ENCODE assay signal across 9 mouse cellular contexts in the genomic region with DNA sequence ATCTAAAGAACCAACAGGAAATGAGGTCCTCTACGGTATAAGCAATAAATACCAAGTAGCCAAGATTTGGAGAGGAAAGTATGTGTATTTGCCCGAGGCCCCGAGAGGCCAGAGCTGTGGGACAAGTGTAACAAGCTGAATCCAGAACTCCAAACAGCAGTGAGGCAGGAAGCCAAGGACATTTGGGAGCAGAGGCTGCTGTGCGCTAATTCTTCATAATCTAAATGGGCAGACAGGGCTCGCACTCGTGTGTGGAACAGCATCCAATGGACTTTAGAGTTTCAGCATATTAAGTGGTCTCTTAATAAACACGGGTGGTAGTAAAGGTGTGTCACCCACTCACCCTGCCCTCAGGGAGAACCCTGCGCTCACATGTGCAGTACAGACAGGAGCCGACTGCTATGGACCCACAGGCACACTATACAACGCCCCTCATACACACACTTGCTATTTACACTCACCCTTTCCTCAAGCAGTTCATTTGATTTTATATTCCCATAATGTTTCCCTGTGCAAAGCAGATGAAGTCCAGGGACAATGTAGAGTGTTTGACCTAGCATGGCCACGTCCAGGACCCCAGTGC. TPM values are rescaled to one million over a fixed set of nuclear protein-coding genes. Genes with fewer than 3 reads are reported as not detected.
DNase-seq lines count a peak whose midpoint lies in the region; ATAC-seq lines count a peak whose summit lies in the region.
"Had no signal": no experiment of that assay in that cellular context is flagged by ENCODE, and none has a peak within 500 bp of the region (broad histone marks: within the 10 kb centered on the region; RNA-seq: fewer than 3 reads in every experiment).

No protein-coding gene starts in this region.

- WGBS in limb, embryonic 12.5 days: 57% methylated on average over 11 of the region's 11 CpGs
- WGBS in limb, embryonic 10.5 days: 86% methylated on average over 11 of the region's 11 CpGs

- H3K27ac ChIP-seq in limb, embryonic 12.5 days: peak overlapping the region; percentile 41
- no peak overlapping the region for H3K27ac ChIP-seq in limb, embryonic 10.5 days
- peak overlapping the region; percentile 51 for H3K27ac ChIP-seq in brown adipose tissue, adult 24 weeks (replicated peaks; ENCODE audit: low read depth, low read length)

- no peak overlapping the region for H3K4me2 ChIP-seq in limb, embryonic 12.5 days

- no peak overlapping the region for H3K9ac ChIP-seq in limb, embryonic 12.5 days (replicated peaks)

- peaks cover 20% of the 10 kb centered on the region for H3K4me1 ChIP-seq in limb, embryonic 12.5 days (replicated peaks)
- peaks cover 17% of the 10 kb centered on the region for H3K4me1 ChIP-seq in limb, embryonic 10.5 days
- H3K4me1 ChIP-seq in brown adipose tissue, adult 24 weeks (ENCODE audit: control insufficient read depth, insufficient read depth, insufficient read length, low read length): peaks cover 25% of the 10 kb centered on the region

- 0 out of 2 replicates have a peak, but pooled peaks cover 8% of the 10 kb centered on the region for H3K36me3 ChIP-seq in limb, embryonic 12.5 days
- H3K36me3 ChIP-seq in limb, embryonic 10.5 days: peaks cover 24% of the 10 kb centered on the region

- ATAC-seq in limb, embryonic 12.5 days (ENCODE audit: insufficient number of reproducible peaks, insufficient read depth, low FRiP score, low TSS enrichment, low read depth): peak; percentile 42; the same call in 1 of the 2 replicates
- ATAC-seq in cerebellum, adult (ENCODE audit: insufficient number of reproducible peaks, low FRiP score, low TSS enrichment): no peak

- no peak overlapping the region for H3K4me3 ChIP-seq in limb, embryonic 12.5 days (replicated peaks)
- H3K4me3 ChIP-seq in limb, embryonic 10.5 days: no peak overlapping the region
- H3K4me3 ChIP-seq in brown adipose tissue, adult 24 weeks (ENCODE audit: insufficient read depth, low read depth, low read length): no peak overlapping the region
- H3K4me3 ChIP-seq: erythroblast, embryonic 14.5 days had no signal

- no peaks in the 10 kb centered on the region for H3K9me3 ChIP-seq in limb, embryonic 12.5 days
- no peaks in the 10 kb centered on the region for H3K9me3 ChIP-seq in limb, embryonic 10.5 days (replicated peaks)

- no peak for DNase-seq in limb, embryonic 10.5 days (ENCODE audit: low spot score)
- DNase-seq in kidney, adult 8-10 months: peak; percentile 65 to 69
- DNase-seq in lung, postnatal 10 days: peak; percentile 54
- DNase-seq in testis, postnatal 10 days (ENCODE audit: low spot score): no peak
- DNase-seq: left cerebral cortex, postnatal 4 days had no signal

- H3K27me3 ChIP-seq in limb, embryonic 12.5 days: no peaks in the 10 kb centered on the region
- no peaks in the 10 kb centered on the region for H3K27me3 ChIP-seq in limb, embryonic 10.5 days (ENCODE audit: low read depth, poor library complexity, severe bottlenecking)

RNA-seq across cellular contexts. Expression of a gene that starts 15.1 kb away (rescaled TPM):
- 20.5 and 22.2 TPM in 2 replicates for polyA plus RNA-seq in limb, embryonic 12.5 days (2016; fragmentation: Nextera tagmentation; extraction: Ambion mirVana)
- polyA plus RNA-seq in limb, embryonic 10.5 days (2016; fragmentation: Nextera tagmentation; extraction: Ambion mirVana): 14.8 and 15.8 TPM in 2 replicates
- 8.2 and 9.1 TPM in 2 replicates for polyA plus RNA-seq in brown adipose tissue, adult 24 weeks (2012; ENCODE audit: insufficient read depth, insufficient read length, missing spikeins)

Comparison
In these comparisons a context has a peak if more than half of its experiments do, and no peak if none do; other contexts are left out.
1. DNase-seq: peak in kidney, adult 8-10 months (2 of 2) and lung, postnatal 10 days (single experiment); none in limb, embryonic 10.5 days (single experiment) and testis, postnatal 10 days (single experiment).